Mouse (Mus musculus): ENCODE data around the gene Wdr1. TPM values are rescaled to one million over a fixed set of nuclear protein-coding genes. Genes with fewer than 3 reads are reported as not detected.

Wdr1 gene
- polyA plus RNA-seq, 1 experiment from 2014 or later: 174 TPM

DNA sequence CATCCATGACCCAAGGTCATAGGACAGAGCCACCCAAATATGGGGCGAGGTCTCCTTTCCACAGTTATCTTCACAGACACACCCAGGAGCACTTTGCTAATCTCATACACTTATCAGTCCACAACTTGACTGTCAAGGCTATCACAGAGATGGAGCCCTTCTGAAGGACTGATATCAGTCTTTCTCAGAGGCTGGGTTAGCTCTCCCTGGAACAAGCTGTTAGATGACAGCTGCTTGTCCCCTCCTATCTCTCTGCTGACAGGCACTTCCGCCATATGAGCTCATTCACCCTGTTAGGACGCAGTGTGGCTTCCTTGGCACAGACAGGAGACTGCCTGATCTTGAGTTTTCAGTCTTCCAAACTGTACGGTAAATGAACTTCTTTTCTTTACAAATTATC, 53.5 kb downstream of the Wdr1 start:
- 83% methylated on average over 4 of the region's 4 CpGs for WGBS
- no peak overlapping the region for H3K9ac ChIP-seq (ENCODE audit: low read length)
- H3K27ac ChIP-seq (replicated peaks): no peak overlapping the region
- H3K36me3 ChIP-seq (ENCODE audit: control insufficient read depth, insufficient read depth, low read length): no peaks in the 10 kb centered on the region
- DNase-seq (ENCODE audit: low spot score) (no peak), ATAC-seq (ENCODE audit: low FRiP score, low TSS enrichment) (no peak)
- no peaks in the 10 kb centered on the region for H3K27me3 ChIP-seq (ENCODE audit: control insufficient read depth, insufficient read depth, low read length)
- no peak overlapping the region for H3K4me3 ChIP-seq (ENCODE audit: low read depth, low read length)
- no peaks in the 10 kb centered on the region for H3K9me3 ChIP-seq (ENCODE audit: control insufficient read depth, low read length)
- H3K4me2 ChIP-seq (replicated peaks; ENCODE audit: low read depth): no peak overlapping the region
- TF ChIP-seq CTCF (IDR thresholded peaks at IDR 0.05; ENCODE audit: low read depth) (no peak), EP300 (optimal IDR thresholded peaks at IDR 0.05) (no peak)
- H3K4me1 ChIP-seq (replicated peaks; ENCODE audit: control insufficient read depth, insufficient read depth): no peaks in the 10 kb centered on the region

DNA sequence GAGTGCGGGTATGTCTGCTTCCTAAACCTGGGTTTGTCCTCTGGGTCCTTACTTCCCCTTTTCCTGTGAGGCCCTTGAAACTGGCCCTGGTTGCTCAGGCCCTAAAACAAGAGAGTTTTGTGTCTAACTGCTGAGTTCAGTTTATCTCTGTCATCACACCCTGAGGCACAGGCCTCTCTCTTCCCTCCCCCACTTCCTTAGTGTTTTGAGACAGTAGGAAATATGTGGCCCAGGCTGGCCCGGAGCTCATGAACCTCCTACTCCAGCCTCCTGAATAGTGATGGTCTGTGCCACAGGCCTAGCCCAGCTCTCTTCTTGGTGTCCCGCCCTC, 57.6 kb downstream of the Wdr1 start:
- ATAC-seq (ENCODE audit: low FRiP score, low TSS enrichment): 0 out of 2 replicates have a peak, but pooled peaks have one; percentile 16
- H3K9me3 ChIP-seq (ENCODE audit: control insufficient read depth, low read length): no peaks in the 10 kb centered on the region
- TF ChIP-seq EP300 (optimal IDR thresholded peaks at IDR 0.05): no peak
- no peak for TF ChIP-seq CTCF (IDR thresholded peaks at IDR 0.05; ENCODE audit: low read depth)
- H3K9ac ChIP-seq (ENCODE audit: low read length): no peak overlapping the region
- no peaks in the 10 kb centered on the region for H3K27me3 ChIP-seq (ENCODE audit: control insufficient read depth, insufficient read depth, low read length)
- no peak overlapping the region for H3K4me2 ChIP-seq (replicated peaks; ENCODE audit: low read depth)
- no peaks in the 10 kb centered on the region for H3K4me1 ChIP-seq (replicated peaks; ENCODE audit: control insufficient read depth, insufficient read depth)
- no peak for DNase-seq (ENCODE audit: low spot score)
- H3K27ac ChIP-seq (replicated peaks): no peak overlapping the region
- H3K4me3 ChIP-seq (ENCODE audit: low read depth, low read length): no peak overlapping the region
- no peaks in the 10 kb centered on the region for H3K36me3 ChIP-seq (ENCODE audit: control insufficient read depth, insufficient read depth, low read length)
- WGBS: 58% methylated on average over 3 of the region's 3 CpGs

DNA sequence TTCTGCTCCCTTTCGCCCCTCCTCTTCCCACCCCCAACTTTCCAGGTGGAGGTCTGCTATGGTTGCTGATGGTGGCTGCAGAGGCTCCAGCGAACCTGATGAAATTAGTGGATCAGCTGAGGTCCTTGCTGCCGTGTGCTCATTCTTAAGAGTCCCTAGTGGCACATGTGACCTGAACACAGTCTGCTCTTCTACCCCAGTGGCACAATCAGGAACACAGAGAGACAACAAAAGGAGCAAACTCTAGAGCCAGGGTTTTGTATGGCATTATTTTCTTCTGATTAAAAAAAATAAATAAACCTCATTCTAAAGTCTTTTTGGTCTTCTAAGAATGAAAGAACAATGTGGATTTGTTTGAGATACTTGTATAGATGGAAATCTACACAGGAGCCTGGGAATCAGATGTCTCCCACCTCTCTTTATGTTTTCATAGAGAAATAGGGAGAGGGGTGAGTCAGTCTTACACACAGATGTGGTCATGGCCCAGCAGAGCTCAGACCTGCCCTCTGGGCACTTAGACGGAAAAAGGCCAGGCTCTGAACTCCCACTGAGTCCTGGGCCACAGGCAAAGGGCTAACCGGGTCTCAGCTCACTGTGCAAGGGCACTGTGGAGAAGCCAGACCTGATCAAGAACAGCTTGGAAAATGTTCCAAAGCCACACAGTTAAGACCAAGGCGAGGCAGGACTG, 58.1 kb downstream of the Wdr1 start:
- H3K9ac ChIP-seq (ENCODE audit: low read length): no peak overlapping the region
- no peaks in the 10 kb centered on the region for H3K9me3 ChIP-seq (ENCODE audit: control insufficient read depth, low read length)
- DNase-seq (ENCODE audit: low spot score): no peak
- ATAC-seq (ENCODE audit: low FRiP score, low TSS enrichment): no peak
- H3K36me3 ChIP-seq (ENCODE audit: control insufficient read depth, insufficient read depth, low read length): no peaks in the 10 kb centered on the region
- TF ChIP-seq CTCF (IDR thresholded peaks at IDR 0.05; ENCODE audit: low read depth) (no peak), EP300 (optimal IDR thresholded peaks at IDR 0.05) (no peak)
- no peaks in the 10 kb centered on the region for H3K27me3 ChIP-seq (ENCODE audit: control insufficient read depth, insufficient read depth, low read length)
- no peak overlapping the region for H3K27ac ChIP-seq (replicated peaks)
- no peak overlapping the region for H3K4me3 ChIP-seq (ENCODE audit: low read depth, low read length)
- H3K4me2 ChIP-seq (replicated peaks; ENCODE audit: low read depth): no peak overlapping the region
- H3K4me1 ChIP-seq (replicated peaks; ENCODE audit: control insufficient read depth, insufficient read depth): no peaks in the 10 kb centered on the region
- whole genome bisulfite sequencing: 65% methylated on average over 6 of the region's 6 CpGs

- no peak for DNase-seq (ENCODE audit: low spot score)
- Histone ChIP-seq H3K27me3 (ENCODE audit: control insufficient read depth, insufficient read depth, low read length) (no peaks in the 10 kb centered on the region), H3K27ac (replicated peaks) (no peak overlapping the region), H3K36me3 (ENCODE audit: control insufficient read depth, insufficient read depth, low read length) (no peaks in the 10 kb centered on the region), H3K9me3 (ENCODE audit: control insufficient read depth, low read length) (no peaks in the 10 kb centered on the region), H3K4me3 (ENCODE audit: low read depth, low read length) (no peak overlapping the region), H3K4me1 (replicated peaks; ENCODE audit: control insufficient read depth, insufficient read depth) (no peaks in the 10 kb centered on the region), H3K9ac (ENCODE audit: low read length) (no peak overlapping the region), H3K4me2 (replicated peaks; ENCODE audit: low read depth) (no peak overlapping the region)
- TF ChIP-seq EP300 (optimal IDR thresholded peaks at IDR 0.05): no peak
- ATAC-seq (ENCODE audit: low FRiP score, low TSS enrichment): no peak
- 79% methylated on average over 1 of the region's 1 CpGs for WGBS
These were observed 58.9 kb downstream of the Wdr1 start for GRCm38 (mm10) chr5:38504116-38504515.

DNA sequence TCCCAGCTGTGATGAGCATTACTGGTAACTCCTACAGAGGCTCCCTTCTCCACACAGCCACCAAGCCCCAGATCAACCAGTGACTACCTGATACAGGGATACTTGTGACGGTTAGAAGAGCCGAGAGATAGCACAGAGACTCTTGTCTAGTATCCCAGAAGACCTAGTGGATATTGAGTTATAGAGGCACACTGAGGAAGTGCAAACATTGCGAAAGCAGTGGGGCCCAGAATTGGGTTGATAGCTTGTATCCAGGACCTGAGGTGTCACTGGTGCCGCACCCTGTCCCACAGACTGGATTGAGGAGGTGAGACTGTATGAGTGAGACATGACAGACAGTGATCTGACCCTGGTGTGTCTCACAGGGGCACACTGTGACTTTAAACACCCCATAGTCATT, 60.0 kb downstream of the Wdr1 start, which contains the start of gene Slc2a9:
Gene Slc2a9 (minus strand): TSS at position 152 of the 400 bp plus-strand sequence.
- H3K4me2 ChIP-seq (replicated peaks; ENCODE audit: low read depth): no peak within 1 kb of the TSS
- H3K4me1 ChIP-seq (replicated peaks; ENCODE audit: control insufficient read depth, insufficient read depth): no peaks in the 10 kb centered on the region
- no peak within 1 kb of the TSS for H3K27ac ChIP-seq (replicated peaks)
- H3K36me3 ChIP-seq (ENCODE audit: control insufficient read depth, insufficient read depth, low read length): no peaks in the 10 kb centered on the region
- ATAC-seq (ENCODE audit: low FRiP score, low TSS enrichment) (no peak), DNase-seq (ENCODE audit: low spot score) (no peak)
- H3K9me3 ChIP-seq (ENCODE audit: control insufficient read depth, low read length): no peaks in the 10 kb centered on the region
- H3K9ac ChIP-seq (ENCODE audit: low read length): no peak within 1 kb of the TSS
- H3K4me3 ChIP-seq (ENCODE audit: low read depth, low read length): no peak within 1 kb of the TSS
- H3K27me3 ChIP-seq (ENCODE audit: control insufficient read depth, insufficient read depth, low read length): no peaks in the 10 kb centered on the region
- 75% methylated on average over 4 of the region's 4 CpGs for WGBS
- TF ChIP-seq EP300 (optimal IDR thresholded peaks at IDR 0.05) (no peak), CTCF (IDR thresholded peaks at IDR 0.05; ENCODE audit: low read depth) (no peak)

DNA sequence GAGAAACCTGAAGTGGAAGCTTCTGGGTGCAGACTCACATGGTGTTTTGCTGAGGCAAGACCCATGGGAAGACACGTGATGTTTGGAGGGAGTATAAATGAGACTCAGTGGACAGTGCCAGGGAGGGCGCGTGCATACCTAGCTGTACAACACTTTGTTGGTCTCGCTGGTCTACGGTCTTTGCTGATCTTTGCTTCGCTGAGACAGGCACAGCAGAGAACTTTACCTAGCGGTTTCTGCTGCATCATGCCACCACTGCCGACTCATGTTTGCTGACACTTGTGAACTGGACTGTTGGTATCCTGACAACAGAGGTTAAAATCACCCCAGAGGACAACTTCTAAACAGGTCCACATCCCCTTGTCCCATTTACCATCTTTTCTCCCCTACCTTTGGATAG, 63.0 kb downstream of the Wdr1 start:
- H3K27ac ChIP-seq (replicated peaks): no peak overlapping the region
- 80% methylated on average over 8 of the region's 8 CpGs for WGBS

More for the DNA sequence above, 63.0 kb downstream of the Wdr1 start:
- TF ChIP-seq EP300 (optimal IDR thresholded peaks at IDR 0.05) (no peak), CTCF (IDR thresholded peaks at IDR 0.05; ENCODE audit: low read depth) (no peak)
- no peaks in the 10 kb centered on the region for H3K36me3 ChIP-seq (ENCODE audit: control insufficient read depth, insufficient read depth, low read length)
- no peak overlapping the region for H3K4me3 ChIP-seq (ENCODE audit: low read depth, low read length)
- H3K4me1 ChIP-seq (replicated peaks; ENCODE audit: control insufficient read depth, insufficient read depth): no peaks in the 10 kb centered on the region
- H3K4me2 ChIP-seq (replicated peaks; ENCODE audit: low read depth): no peak overlapping the region
- ATAC-seq (ENCODE audit: low FRiP score, low TSS enrichment) (no peak), DNase-seq (ENCODE audit: low spot score) (no peak)
- no peaks in the 10 kb centered on the region for H3K27me3 ChIP-seq (ENCODE audit: control insufficient read depth, insufficient read depth, low read length)
- H3K9ac ChIP-seq (ENCODE audit: low read length): no peak overlapping the region
- H3K9me3 ChIP-seq (ENCODE audit: control insufficient read depth, low read length): no peaks in the 10 kb centered on the region

Measured in stomach, postnatal 0 days (tissue).